Mouse (Mus musculus): ENCODE results near the gene Lamp2.

Lamp2 gene

GRCm38 (mm10) chrX:38428818-38429440 is 27.3 kb downstream of the Lamp2 start:
- no peak for DNase-seq (ENCODE audit: low spot score in 2 of 2)

DNA sequence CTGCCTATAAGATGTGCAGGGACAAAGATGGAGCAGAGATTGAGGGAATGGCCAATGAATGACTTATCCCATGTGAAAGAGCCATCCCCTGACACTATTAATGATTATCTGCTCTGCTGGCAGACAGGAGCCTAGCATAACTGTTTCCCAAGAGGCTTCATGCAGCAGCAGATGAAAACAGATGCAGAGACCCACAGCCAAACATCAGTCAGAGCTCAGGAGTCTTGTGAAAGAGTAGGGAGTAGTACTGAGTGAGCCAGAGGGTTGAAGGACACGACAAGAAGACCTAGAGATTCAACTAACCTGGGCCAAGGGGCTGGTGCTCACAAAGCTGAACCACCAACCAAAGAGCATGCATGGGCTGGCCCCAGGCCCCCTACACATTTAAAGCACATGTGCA is 30.2 kb downstream of the Lamp2 start:
- no peak for DNase-seq (ENCODE audit: low spot score in 2 of 2)

DNA sequence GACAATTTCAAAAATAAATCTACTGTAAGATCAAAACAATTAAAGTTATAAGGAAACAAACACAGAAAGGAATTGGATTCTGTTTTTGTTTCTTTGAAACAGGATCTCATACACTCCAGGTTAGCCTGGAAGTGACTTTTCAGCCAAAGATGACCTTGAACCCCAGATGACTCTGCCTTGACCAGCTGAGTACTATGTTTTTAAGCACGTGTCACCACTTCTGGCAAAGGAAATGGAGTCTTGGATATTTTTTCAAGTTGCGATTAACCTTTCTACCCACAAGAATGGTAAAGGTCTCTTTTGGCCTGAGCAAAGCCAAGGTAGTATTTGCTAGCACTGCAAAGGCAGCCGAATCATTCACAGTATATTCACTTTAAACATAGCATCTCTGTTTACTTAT is 33.2 kb downstream of the Lamp2 start:
- DNase-seq (ENCODE audit: low spot score in 2 of 2), result no peak

DNA sequence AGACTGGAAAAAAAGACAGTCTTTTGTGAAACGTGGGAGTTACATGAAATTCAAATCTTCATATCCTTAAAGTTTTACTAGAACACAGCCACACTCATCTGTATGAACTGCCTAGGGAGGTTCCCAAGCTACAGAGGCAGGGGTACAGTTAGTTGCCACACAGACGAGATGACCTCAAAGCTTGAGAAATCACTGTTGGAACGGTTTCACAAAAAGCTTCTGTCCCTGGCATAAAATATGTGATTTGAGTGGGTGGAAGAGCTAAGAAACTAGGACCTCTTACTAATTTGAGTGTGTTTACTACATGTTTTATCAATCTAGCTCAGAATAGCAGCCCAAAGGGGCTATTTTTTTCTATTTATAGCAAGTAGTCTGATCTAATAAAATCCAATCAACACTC is 33.9 kb downstream of the Lamp2 start:
- DNase-seq (ENCODE audit: low spot score in 2 of 2), result no peak

DNA sequence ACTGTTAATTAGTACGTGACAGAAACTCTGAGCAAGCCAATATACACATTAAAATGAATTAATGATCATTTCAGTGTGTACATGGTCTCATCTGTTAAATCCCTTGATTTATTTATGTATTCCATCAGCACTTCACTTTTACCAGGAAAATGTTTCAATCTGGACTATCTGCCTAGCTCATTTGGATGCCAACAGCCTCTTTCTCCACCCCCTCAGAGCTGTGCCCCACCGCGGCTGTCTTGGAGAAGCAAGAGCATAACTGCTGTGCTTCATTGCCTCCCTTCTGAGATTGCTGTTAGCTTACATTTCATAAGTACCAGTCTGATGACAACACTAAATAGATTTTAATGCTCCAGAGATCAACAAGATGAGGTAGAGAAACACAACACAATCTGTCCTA is 52.4 kb downstream of the Lamp2 start:
- no peak for DNase-seq (ENCODE audit: low spot score in 2 of 2)

DNA sequence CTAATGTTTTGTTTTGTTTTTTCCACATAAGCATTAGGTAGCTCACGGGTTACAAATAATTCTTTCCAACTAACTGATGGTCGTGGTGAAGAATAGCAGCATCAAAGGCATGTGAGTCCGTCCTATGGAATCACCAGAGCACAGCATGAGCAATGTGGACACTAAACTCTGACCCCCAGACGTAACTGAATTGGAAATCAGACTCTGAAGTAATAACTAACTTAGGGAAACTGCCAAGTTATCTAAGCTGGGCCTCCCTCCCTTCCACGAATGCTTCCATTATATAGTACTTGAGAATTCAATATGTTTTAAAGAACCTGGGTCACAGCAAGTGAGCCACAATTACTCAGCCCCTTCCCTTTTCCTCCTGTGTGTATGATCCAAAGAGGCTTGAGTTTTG is 53.3 kb downstream of the Lamp2 start:
- no peak for DNase-seq (ENCODE audit: low spot score in 2 of 2)

GRCm38 (mm10) chrX:38402004-38402403 is 54.2 kb downstream of the Lamp2 start:
- DNase-seq (ENCODE audit: low spot score in 2 of 2), result peak; percentile 12 to 41

DNA sequence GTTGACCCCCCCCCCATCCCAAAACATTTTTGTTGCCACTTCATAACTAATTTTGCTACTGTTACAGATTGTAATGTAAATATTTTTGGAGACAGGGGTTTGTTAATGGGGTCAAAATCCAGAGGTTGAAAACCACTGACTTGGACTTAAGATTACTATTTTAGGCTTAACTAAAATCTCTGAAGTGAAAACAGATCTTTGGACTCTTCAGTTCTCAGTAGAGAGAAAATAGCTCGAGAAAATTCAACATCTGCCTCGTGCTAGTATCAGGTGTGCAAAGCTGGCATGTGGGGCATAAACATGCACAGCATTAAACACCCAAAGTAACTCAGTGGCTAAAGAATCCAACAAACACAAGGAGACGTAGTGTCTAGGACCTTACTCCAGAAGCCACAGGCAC is 55.6 kb downstream of the Lamp2 start:
- DNase-seq (ENCODE audit: low spot score in 2 of 2), result no peak

GRCm38 (mm10) chrX:38399671-38400070 is 56.6 kb downstream of the Lamp2 start:
- DNase-seq (ENCODE audit: low spot score in 2 of 2), result no peak

DNA sequence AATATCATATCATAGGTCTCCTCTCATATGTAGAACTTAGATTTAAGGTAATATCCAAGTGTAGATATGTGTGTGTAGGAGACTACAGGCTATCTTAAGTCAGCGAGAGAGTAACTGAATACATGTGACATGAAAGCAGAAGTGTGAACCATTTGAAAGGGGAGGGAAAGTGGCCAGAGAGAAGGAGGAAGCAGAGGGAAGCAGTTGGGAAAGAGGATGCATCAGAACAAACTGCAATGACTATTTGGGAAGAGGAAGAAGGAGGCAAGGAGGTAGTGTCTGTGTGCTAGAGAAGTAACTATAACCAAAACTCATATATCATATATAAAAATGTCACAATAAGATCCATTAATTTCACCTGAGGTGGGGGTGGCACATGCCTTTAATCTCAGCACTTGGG is 83.1 kb downstream of the Lamp2 start:
- DNase-seq (ENCODE audit: low spot score in 2 of 2), result peak in 1 of 2 experiments; percentile 1

DNA sequence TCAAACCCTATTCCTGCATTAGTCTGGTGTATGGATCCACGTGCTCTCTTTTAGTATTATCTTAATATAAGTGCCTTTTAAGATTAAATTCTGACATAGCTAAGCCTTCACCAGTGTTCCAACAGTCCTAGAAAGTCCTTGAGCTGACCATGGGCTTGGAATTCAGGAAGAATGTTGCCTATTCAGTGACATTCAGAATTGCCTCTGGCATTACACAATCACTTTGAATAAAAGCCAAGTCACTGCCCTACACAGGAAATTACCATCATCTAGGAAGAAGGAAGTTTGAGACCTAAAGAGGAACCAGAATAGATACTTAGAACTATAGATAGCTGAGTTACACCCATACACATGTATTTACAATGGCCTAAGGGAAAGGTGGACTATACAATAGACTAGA is 91.6 kb downstream of the Lamp2 start:
- DNase-seq (ENCODE audit: low spot score in 2 of 2), result peak; percentile 12 to 17

- DNase-seq (ENCODE audit: low spot score in 2 of 2), result no peak
Measured at GRCm38 (mm10) chrX:38362016-38362415, 94.2 kb downstream of the Lamp2 start.

All from heart, adult 9 months (tissue).